Mouse (Mus musculus): ENCODE results near the gene Mief2.

The Mief2 gene

GRCm38 (mm10) chr11:60719263-60719662 lies 8.9 kb upstream of the Mief2 start:
- no peak for DNase-seq (ENCODE audit: low spot score in 2 of 2)

- DNase-seq (ENCODE audit: low spot score in 2 of 2): peak; percentile 68 to 71
Observed at GRCm38 (mm10) chr11:60726601-60727391, 1.4 kb upstream of the Mief2 start, which contains the start of gene Flii. Flii (minus strand) TSS chr11:60727263.

- DNase-seq (ENCODE audit: low spot score in 2 of 2): no peak
Observed at GRCm38 (mm10) chr11:60727392-60728140, 632 bp upstream of the Mief2 start.

GRCm38 (mm10) chr11:60729217-60729641 lies 1.0 kb downstream of the Mief2 start:
- no peak for DNase-seq (ENCODE audit: low spot score in 2 of 2)

DNA sequence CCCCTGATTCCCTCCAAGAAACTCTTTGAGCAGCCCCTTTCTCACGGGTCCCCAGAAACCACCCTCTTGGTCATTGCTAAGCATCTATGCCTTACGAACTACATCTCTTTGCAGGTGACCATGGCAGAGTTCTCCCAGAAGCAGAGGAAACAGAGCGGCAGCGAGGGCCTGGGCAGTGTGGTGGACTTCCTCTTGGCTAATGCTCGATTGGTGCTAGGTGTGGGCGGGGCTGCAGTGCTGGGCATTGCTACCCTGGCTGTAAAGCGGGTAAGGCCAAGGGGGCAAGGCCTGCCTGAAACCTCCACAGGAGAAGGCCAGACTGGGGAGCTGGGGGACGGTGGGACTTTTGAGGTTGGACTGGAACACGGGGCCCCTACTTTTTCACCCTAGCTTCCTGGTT lies 2.0 kb downstream of the Mief2 start:
- no peak for DNase-seq (ENCODE audit: low spot score in 2 of 2)

- DNase-seq (ENCODE audit: low spot score in 2 of 2): no peak
Observed at GRCm38 (mm10) chr11:60731251-60731650, 3.1 kb downstream of the Mief2 start.

DNA sequence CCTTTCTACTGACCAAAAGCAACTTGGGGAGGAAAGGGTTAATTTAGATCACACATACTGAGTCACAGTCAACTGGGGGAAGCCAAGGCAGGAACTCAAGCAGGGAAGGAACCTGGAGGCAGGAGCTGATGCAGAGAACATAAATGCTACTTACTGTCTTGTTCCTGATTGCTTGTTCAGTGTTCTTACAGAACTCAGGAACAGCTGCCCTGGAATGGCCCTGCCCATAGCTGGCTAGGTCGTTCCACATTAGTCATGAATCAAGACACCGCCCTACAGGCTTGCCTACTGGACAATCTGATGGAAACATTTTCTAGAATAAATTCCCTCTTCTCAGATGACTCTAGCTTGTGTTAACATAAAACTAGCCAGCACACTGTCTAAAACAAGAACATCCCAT lies 6.0 kb downstream of the Mief2 start:
- no peak for DNase-seq (ENCODE audit: low spot score in 2 of 2)

GRCm38 (mm10) chr11:60735191-60735590 lies 7.0 kb downstream of the Mief2 start:
- DNase-seq (ENCODE audit: low spot score in 2 of 2): no peak

- DNase-seq (ENCODE audit: low spot score in 2 of 2): no peak
Observed at GRCm38 (mm10) chr11:60736491-60736890, 8.3 kb downstream of the Mief2 start.

DNA sequence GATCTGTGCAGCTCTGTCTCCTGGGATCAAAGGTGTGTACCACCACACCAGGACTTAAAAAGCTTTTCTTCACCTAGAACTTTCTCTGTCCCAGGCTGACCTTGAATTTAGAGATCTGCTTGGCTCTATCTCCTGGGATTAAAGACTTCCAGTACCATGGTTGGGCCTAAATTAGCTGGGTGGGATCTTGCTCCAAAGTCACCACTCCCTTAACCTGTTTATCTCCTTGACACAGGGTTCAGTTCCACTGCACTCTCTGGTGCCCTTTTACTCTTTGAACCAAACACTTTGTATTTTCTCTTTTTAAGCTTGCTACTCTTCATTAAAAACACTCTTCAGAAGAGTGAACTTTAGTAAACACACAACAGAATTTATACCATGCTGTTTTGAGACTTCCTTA lies 9.3 kb downstream of the Mief2 start:
- no peak for DNase-seq (ENCODE audit: low spot score in 2 of 2)

DNA sequence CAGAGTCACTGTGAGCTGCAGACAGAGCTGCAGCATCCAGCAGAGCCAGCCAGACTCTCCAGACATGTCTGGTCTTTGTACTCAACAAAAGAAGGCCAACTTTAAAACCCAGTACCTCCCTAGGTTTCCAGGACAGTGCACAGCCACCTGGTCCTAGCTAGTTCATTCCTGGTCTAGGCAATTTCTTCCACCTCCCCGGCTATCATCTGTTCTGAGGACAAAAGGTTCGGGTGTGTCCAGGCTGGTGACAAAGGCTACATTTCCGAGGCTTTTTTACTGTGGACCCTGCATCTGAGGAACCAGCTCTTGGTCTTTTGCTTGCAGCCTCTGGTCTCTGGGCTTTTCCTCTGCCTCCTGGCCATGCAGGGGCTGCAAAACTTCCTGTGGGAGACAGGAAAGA lies 12.1 kb downstream of the Mief2 start:
- no peak for DNase-seq (ENCODE audit: low spot score in 2 of 2)

DNA sequence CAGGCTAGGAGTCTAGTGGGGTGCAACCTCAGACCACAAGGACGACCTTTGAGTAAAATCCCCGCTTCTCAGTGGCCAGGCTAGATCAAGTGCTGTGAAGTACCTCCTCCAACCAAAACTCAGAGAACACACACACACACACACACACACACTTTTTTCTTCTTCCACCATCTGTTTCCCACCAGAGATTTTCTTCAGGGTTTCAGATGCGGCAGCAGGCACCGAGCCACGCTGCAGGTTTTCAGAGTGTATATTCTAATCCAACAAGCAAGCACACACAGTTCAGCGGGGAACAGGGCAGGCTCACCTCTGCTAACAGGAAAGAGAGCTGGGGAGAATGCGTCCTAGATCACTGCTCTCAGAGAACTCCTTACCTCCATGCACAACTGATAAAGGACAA lies 27.4 kb downstream of the Mief2 start:
- peak in 1 of 2 experiments; percentile 39 for DNase-seq (ENCODE audit: low spot score in 2 of 2)

- no peak for DNase-seq (ENCODE audit: low spot score in 2 of 2)
Observed at GRCm38 (mm10) chr11:60761681-60762080, 33.5 kb downstream of the Mief2 start.

GRCm38 (mm10) chr11:60766969-60767368 lies 38.8 kb downstream of the Mief2 start:
- no peak for DNase-seq (ENCODE audit: low spot score in 2 of 2)

DNA sequence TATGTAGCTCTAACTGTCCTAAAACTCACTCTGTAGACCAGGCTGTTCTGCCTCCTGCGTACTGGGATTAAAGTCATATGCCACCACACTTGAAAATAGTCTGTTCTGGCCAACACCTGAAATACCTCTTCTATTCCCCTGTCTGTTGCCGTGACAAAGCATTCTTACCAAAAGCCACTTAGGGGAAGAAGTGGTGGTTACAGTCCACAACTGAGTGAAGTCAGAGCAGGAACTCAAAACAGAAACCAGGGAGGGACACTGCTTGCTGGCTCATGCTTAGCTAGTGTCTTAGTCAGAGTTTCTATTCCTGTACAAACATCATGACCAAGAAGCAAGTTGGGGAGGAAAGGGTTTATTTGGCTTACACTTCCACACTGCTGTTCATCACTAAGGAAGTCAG lies 41.1 kb downstream of the Mief2 start:
- DNase-seq (ENCODE audit: low spot score in 2 of 2): no peak

- DNase-seq (ENCODE audit: low spot score in 2 of 2): no peak
Observed at GRCm38 (mm10) chr11:60770776-60771175, 42.6 kb downstream of the Mief2 start.

DNA sequence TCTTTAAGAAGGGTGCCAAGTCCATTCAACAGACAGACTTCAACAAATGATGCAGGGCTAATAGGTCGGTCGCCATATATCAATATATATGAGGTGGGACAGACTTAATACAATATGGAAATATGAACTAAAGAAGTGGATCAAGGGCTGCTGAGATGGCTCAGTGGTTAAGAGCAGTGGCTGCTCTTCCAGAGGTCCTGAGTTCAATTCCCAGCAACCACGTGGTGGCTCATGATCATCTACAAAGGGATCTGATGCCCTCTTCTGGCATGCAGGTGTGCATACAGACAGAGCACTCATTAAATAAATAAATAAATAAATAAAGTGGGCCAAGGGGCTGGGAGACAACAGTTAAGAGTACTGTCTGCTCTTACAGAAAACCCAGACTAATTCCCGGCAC lies 44.0 kb downstream of the Mief2 start:
- DNase-seq (ENCODE audit: low spot score in 2 of 2): no peak

- DNase-seq (ENCODE audit: low spot score in 2 of 2): no peak
Observed at GRCm38 (mm10) chr11:60774158-60774689, 46.0 kb downstream of the Mief2 start.

DNA sequence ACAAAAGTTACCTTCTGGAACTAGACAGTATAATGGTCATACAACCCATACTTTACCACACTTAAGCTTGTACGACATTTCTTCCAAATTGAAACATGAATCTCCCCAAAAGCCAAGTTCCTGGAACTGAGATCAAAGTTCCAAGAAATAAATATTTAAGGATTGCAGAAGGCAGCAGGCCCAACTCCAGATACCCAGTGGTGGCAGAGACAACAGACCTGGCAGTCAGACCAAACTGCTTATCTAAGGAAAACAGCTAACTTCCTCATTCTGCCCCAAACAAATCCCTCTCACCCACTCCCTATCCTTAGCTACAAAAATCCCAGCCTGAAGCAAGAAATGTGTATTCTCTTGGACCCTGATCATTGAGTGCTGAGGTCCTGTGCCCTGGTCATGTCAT lies 46.6 kb downstream of the Mief2 start:
- DNase-seq (ENCODE audit: low spot score in 2 of 2): no peak

DNA sequence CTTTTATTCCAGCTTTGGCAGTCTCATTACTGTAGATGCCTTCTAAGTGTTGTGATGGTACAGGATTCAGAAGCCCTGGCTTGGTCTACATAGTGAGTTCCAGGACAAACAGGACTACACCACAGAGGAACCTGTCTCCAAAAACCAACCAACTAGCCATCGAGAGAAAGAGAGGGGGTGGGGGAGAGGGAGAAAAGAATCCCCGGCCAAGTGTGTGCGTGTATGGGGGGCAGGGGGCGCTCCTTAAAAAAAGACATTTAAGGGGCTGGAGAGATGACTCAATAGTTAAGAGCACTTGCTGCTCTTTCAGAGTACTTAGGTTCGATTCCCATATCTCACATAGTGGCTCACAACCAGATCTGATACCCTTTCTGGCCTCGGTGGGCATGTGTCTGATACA lies 47.4 kb downstream of the Mief2 start:
- DNase-seq (ENCODE audit: low spot score in 2 of 2): no peak

DNA sequence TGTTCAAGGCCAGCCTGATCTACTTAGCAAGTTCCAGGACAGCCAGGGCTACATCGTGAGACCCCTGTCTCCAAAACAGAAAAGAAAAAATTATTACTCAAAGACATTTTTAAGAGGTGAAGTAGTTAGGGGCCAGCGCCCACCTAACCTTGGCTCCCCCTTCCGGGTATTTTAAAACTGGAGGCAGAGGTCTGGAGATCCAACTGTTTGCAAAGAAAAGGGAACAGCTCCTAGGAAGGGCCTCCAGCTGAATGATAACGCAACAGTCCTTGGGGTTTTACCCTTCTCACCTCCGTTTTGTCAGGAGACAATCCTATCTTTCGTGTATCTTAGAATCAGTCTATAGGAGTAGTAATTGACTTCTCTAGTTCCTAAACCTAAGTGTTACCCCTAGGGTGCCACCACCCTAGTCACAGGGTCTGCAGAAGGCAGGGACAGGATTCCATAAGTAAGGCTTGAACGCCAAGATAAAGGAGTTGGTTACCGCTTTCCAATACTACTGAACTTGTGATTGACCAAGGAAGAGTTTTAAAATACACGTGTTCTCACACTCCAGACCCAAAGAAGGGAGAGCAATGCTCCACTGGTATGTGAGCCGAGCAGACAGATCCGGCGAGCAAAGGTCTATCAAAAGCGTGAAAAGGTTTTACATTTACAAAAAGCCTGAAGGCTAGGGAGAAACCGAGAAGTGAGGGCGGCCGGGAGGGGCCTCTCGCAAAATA lies 48.1 kb downstream of the Mief2 start:
- no peak for DNase-seq (ENCODE audit: low spot score in 2 of 2)
